Mouse (Mus musculus) kidney, embryonic 14.5 days (tissue): ENCODE data around the gene Cxcr3. TPM values are rescaled to one million over a fixed set of nuclear protein-coding genes. Genes with fewer than 3 reads are reported as not detected.

Experiments used
- ATAC-seq: fragments of 200-750 bp; cut with Nextera tagmentation; 2 replicates; pipeline ENCODE4 v1.8.0; 2017; ENCODE audit warnings: moderate number of reproducible peaks, mild to moderate bottlenecking, moderate TSS enrichment, moderate library complexity; ENCODE audit not compliant: low FRiP score, low TSS enrichment
- H3K27ac ChIP-seq: fragments of 300-500 bp; sonication (generic); 2 replicates; pipeline ENCODE4 v1.5.1; 2014; ENCODE audit warnings: low read depth, mild to moderate bottlenecking, low read length, moderate library complexity, mixed read lengths
- H3K27me3 ChIP-seq: fragments of 300-500 bp; sonication (generic); 2 replicates; pipeline ENCODE4 v1.6.1; 2014; ENCODE audit warnings: mild to moderate bottlenecking, low read length; ENCODE audit not compliant: control insufficient read depth, insufficient read depth
- H3K36me3 ChIP-seq: fragments of 300-500 bp; sonication (generic); 2 replicates; pipeline ENCODE4 v1.6.1; 2014; ENCODE audit warnings: low read length, mixed read lengths; ENCODE audit not compliant: control insufficient read depth, insufficient read depth
- H3K4me1 ChIP-seq: fragments of 300-500 bp; sonication (generic); 2 replicates; pipeline ENCODE4 v1.6.1; 2014; ENCODE audit warnings: low read length, mixed read lengths; ENCODE audit not compliant: control insufficient read depth, insufficient read depth
- H3K4me2 ChIP-seq: fragments of 300-500 bp; sonication (generic); replicated peaks from 2 replicates; pipeline ENCODE4 v1.6.1; 2014; ENCODE audit warnings: low read depth, mild to moderate bottlenecking, low read length
- H3K4me3 ChIP-seq: fragments of 300-500 bp; sonication (generic); 2 replicates; pipeline ENCODE4 v1.5.1; 2014; ENCODE audit warnings: mild to moderate bottlenecking, low read length
- H3K9ac ChIP-seq: fragments of 300-500 bp; sonication (generic); 2 replicates; pipeline ENCODE4 v1.6.1; 2014; ENCODE audit warnings: low read depth, mild to moderate bottlenecking, low read length, moderate library complexity
- H3K9me3 ChIP-seq: fragments of 300-500 bp; sonication (generic); 2 replicates; pipeline ENCODE4 v1.6.1; 2016; ENCODE audit warnings: low read length; ENCODE audit not compliant: control insufficient read depth
- WGBS: fragments of 180-500 bp; shearing (Covaris S2); extraction: QIAGEN DNeasy Blood & Tissue Kit; methylation state at CpG from one replicate; pipeline ENCODE4 v1.1.7; 2014; 5-methylcytosine and 5-hydroxymethylcytosine counted together
- polyA plus RNA-seq: library from polyadenylated mRNA; unstranded; fragments of >200 nt; fragmentation: Nextera tagmentation; extraction: Ambion mirVana; gene quantifications from 2 replicates; pipeline ENCODE4 v1.2.1, GENCODE M21; 2014

The Cxcr3 gene
- polyA plus RNA-seq, 1 experiment from 2014 or later = 0.39 TPM

DNA sequence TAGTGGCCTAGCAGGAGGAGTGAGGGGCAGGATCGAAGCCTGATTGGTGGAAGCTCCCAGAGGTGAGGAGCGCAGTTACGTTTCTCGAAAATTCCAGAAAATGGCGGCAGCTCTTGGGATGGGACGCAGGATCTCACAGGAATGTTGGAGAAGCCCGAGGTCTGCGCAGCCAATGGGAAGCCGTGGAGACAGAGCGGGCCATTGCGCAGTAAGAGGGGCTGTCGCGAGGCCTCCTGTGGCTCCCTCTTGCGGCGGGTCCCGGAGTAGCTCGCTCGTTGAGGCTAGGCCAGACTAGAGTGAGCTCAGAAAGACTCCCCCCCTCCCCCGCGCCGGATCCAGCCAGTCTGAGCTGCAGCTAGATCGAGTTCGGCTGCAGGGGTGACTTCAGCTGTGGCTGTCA lies 35.8 kb downstream of the Cxcr3 start:
- Histone ChIP-seq H3K27me3 (no peaks in the 10 kb centered on the region), H3K4me1 (no peaks in the 10 kb centered on the region), H3K4me2 (no peak overlapping the region), H3K36me3 (no peaks in the 10 kb centered on the region), H3K9me3 (peaks cover 22% of the 10 kb centered on the region), H3K27ac (no peak overlapping the region), H3K4me3 (no peak overlapping the region), H3K9ac (no peak overlapping the region)
- ATAC-seq = no peak
- 68% methylated on average over 23 of the region's 23 CpGs for WGBS

GRCm38 (mm10) chrX:101697537-101697936 lies 36.5 kb downstream of the Cxcr3 start:
- H3K9me3 ChIP-seq = peaks cover 22% of the 10 kb centered on the region
- H3K9ac ChIP-seq = no peak overlapping the region
- no peak overlapping the region for H3K4me3 ChIP-seq
- H3K4me1 ChIP-seq = no peaks in the 10 kb centered on the region
- no peaks in the 10 kb centered on the region for H3K36me3 ChIP-seq
- ATAC-seq = no peak
- no peaks in the 10 kb centered on the region for H3K27me3 ChIP-seq
- no peak overlapping the region for H3K27ac ChIP-seq
- WGBS = 72% methylated on average over 54 of the region's 54 CpGs
- no peak overlapping the region for H3K4me2 ChIP-seq

DNA sequence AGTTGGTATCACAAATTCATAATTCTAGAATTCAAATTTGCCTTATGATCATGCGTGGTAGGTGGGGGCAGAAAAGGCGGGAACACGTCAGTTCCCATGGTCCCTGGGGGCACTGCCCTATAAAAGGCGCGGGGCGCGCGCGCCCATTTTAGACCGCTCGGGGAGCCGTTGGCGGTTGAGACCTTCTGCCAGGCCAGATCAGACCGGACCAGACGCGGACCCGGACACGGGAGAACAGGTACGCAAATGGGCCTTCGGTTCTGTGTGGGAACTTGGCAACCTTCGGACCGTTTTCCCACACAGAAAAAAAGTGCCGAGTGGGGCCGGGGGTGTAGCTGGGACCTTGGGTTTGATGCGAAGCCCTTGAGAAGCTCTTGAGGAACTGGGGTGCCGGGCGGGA lies 38.4 kb downstream of the Cxcr3 start:
- Histone ChIP-seq H3K9ac (no peak overlapping the region), H3K27ac (no peak overlapping the region), H3K27me3 (no peaks in the 10 kb centered on the region), H3K36me3 (no peaks in the 10 kb centered on the region), H3K4me3 (no peak overlapping the region), H3K9me3 (peaks cover 22% of the 10 kb centered on the region), H3K4me1 (no peaks in the 10 kb centered on the region), H3K4me2 (no peak overlapping the region)
- ATAC-seq = no peak
- 94% methylated on average over 27 of the region's 27 CpGs for WGBS

Other genes with a start within 250 kb of the Cxcr3 start
- gene Taf1, start 201.5 kb downstream of the Cxcr3 start, polyA plus RNA-seq = 11.4 and 18.0 TPM in 2 replicates
- 171 and 225 TPM in 2 replicates for gene Ogt, start 94.2 kb downstream of the Cxcr3 start, polyA plus RNA-seq
- gene Gm4779, start 60.2 kb upstream of the Cxcr3 start, polyA plus RNA-seq = 0.56 and 0.81 TPM in 2 replicates
- gene 8030474K03Rik, start 60.4 kb upstream of the Cxcr3 start, polyA plus RNA-seq = 0.26 and 0.81 TPM in 2 replicates
- 9.0 and 16.5 TPM in 2 replicates for gene Nhsl2, start 115.1 kb upstream of the Cxcr3 start, polyA plus RNA-seq